Mouse (Mus musculus) layer of hippocampus, adult 9-10 months (tissue): ENCODE results near the gene Rnaseh2a.

ENCODE experiments used
- DNase-seq: peaks from one replicate; pipeline ENCODE4 v3.0.0; 2022; ENCODE audit warnings: low spot score

Gene Rnaseh2a

DNA sequence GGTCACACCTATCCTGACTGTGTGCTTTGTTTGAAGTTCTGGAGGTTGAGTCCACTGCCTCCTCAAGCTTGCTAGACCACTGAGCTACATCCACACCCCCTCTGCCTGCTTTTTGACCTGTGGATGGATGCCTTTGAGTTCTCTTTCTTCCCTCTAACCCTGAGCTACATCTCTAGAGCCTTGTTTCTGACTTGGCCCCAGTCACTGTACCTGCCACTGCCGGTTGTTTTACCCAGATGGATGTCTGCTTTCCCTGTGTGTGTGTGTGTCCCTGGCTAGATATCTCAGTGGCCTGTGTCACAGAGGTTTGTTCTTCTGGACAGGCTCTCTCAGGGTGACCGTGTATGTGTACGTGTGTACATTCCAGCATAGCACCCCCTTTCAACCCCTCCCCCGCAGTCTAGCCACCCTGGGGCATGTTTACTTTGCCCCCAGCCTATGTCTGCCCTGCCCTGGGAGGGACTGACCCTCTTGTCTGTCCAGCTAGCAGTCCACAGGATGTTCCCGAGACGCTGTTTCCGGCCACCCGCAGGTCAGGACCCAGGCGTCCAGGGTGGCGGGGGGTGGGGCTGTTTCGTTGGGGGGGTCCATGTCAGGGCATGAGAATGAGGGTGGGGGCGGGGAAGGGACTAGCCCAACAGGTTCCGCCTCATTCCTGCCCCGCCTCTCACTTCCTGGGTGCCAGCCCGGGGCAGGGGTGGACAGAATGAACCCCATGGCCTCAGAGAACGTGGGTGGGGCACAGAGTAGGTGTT, 14.9 kb upstream of the Rnaseh2a start:
- no peak for DNase-seq

DNA sequence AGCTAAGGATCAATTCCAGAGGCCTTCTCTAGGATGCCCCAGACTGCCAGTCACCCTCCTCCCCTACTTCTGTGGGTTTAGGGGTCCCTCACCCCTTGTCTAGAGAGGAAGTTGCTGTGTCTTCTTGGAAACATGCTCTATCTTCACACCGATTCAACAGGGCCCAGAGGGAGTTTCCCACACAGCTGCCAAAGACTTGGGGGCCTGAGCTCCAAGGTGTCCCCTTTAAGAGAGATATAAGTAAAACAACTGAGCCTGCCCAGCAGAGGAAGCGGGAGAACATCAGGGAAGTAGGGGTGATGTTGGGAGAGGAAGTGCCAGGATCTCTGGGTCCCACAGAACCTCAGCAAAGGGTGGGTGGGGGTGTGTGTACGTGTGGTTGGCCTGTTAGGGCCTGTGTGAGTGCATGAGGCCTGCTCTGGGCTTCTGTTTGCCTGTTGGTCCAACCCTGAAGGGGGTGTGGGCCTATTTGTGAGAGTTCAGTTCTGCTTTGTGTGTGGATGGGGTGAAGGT, 13.0 kb upstream of the Rnaseh2a start:
- DNase-seq = no peak

DNA sequence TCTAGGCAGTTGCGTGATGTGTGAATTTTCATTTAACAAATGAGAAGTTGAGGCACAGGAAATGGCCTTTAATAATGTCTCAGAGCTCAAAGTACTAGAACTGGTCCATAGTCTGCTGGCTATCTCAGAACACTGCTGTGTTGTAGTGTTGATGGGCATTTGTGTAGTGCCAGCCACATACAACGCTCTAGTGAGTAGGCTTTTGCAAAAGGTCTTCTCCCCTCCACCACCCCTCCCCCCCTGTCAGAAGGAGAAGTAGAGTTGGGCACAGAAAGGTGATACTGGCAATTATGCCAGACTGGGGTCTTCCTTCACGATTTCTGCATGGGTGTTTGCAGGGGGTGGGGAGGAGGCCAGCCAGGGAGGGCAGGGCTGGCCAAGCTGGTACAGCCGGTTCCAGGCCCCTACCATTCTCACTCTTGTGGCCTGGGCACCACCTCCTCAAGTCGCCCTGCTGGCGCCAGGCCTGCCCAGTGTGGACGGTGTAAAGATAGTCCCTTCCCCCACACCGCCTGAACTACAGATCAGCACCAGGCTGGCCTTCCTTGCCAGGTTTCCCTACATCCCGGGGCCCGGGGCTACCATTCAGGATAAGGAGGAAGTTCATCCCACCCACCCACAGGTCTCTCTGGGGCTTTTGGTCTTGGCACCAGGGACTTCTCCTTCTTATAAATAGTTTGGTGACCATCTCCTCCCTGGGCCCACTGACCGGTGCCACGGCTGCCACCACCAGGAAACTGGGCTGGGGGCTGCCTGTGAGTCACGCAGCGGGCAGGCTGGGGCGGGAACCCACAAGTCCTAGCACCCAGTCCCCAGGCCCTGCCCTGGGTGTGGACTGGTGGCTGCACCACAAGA, 12.3 kb upstream of the Rnaseh2a start:
- no peak for DNase-seq

DNA sequence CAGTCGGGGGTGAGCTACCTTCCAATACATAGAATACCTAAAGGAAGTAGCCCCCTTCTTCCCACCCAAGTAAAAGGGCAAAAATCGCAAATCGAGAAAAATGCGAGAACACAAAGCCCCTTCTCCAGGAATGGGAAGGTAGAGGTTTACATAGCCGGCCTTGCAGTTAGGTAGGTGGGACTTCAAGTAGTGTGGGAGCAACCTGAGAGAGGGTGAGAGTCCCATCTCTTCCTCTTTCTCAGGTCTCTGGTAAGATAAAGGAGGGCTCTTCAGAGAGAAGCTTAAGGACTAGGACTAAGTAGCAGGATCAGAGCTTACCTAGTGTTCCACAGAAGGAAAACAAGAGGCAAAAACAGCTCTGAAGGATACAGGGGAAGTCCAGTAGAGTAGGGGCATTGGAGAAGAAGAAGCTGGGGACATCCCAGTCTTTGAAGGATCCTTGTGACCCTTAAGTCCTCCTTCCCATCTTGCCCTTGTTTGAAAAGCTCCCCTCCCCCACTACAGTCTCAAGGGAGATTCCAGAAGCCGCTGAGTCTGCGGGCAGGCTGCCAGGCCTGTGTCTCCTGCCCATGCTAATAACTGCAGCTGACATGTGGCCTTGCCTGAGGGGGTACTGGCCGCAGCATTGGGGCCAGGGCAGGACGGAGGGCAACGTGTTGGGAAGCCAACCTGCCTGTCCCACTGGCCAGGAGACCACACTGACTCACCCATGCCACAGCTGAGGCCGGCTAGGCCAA, 11.2 kb upstream of the Rnaseh2a start:
- DNase-seq = no peak

DNA sequence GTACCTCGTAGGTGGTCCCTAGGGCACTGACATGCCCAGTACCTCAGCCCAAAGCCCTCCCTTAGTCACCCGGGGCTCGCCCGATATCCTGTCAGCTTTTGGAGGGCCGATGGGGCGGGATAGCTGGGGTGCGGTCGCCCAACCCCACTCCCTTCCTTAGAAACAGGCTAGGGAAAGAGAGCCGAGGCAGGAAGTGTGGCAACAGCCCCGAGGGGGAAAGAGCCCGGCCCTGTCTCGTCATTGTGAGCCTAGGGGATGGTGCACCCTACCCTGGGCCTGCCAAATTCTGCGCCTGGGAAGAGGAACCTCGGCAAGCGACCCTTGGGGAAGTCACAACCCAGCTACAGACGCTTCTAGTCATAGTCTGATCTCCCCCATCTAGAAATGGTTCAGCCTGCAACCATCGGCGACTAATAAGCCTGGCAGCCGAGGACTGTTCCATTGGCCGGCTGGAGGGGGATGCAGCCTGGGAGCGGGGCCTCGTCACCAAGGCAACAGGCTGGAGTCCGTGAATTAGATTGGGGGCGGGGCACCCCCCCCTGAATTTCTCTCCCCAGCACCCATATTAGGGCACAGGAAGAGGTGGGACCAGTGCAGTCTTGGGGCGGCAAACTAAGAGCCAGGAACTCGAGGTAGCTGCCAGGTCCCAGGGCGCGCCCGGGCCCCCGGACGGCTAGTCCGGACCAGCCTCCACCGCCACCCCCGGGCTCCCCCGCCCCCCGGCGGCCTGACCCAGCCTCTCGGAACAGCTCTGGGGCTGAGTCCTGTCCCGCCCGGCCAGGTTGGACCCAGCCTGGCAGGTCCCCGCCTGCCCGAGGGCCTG, 10.2 kb upstream of the Rnaseh2a start:
- peak; percentile 91 for DNase-seq

DNA sequence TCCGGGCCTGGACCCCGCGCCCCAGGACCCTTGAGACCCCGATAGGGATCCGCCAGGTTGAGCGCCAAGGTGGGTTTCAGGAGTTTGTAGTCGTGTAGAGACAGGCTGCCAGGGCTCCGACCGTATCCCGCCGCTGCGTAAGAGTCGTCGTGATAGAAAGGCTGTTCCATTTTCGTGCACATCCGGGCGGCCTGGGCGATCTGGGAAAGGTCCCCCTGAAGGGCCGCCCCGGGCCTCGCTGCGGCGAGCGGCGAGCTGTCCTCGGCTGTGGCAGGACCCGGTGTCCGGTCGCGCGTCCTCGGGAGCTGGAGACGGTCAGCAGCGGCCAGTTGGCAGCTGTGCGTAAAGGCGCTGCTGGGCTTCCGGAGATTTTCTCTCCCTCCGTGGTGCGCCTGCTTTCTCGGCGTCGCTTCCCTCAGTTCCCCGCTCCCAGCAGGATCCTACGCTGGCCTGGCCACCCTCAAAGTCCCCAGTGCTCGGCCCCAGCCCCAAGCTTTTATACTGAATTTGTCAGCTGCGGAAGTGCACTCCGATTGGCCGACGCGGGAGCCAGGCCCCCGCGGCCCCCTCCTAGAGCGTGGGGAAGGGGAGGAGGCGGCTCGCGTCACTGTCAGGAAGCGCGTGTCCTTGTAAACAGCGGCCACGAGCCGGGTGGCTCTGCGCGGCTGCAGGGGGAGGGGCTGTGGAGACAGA, 8.8 kb upstream of the Rnaseh2a start, which contains the start of gene Junb:
Junb (minus strand) TSS at position 471 of the 693 bp plus-strand sequence.
- DNase-seq = peak; percentile 96

DNA sequence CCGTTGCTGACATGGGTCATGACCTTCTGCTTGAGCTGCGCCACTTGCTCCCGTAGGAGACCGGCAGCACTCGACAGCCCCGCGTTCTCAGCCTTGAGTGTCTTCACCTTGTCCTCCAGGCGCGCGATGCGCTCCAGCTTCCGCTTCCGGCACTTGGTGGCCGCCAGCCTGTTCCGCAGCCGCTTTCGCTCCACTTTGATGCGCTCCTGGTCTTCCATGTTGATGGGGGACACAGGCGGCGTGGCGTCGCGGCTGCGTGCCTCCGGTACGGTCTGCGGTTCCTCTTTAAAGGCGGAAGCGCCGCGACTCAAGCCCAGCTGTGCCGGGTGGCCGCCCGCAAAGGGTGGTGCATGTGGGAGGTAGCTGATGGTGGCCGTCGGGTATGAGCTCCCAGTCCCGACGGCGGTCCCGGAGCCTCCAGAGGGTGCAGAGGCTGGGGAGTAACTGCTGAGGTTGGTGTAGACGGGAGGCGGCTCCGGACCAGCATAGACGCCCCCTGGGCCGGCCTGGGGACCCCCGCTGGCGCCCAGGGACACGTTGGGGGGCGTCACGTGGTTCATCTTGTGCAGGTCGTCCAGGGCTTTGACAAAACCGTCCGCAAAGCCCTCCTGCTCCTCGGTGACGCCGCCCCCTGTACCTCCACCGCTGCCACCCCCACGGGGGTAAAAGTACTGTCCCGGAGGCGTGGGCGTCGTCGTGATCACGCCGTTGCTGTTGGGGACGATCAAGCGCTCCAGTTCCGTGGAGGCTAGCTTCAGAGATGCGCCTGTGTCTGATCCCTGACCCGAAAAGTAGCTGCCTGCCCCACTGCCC, 8.1 kb upstream of the Rnaseh2a start:
- no peak for DNase-seq

DNA sequence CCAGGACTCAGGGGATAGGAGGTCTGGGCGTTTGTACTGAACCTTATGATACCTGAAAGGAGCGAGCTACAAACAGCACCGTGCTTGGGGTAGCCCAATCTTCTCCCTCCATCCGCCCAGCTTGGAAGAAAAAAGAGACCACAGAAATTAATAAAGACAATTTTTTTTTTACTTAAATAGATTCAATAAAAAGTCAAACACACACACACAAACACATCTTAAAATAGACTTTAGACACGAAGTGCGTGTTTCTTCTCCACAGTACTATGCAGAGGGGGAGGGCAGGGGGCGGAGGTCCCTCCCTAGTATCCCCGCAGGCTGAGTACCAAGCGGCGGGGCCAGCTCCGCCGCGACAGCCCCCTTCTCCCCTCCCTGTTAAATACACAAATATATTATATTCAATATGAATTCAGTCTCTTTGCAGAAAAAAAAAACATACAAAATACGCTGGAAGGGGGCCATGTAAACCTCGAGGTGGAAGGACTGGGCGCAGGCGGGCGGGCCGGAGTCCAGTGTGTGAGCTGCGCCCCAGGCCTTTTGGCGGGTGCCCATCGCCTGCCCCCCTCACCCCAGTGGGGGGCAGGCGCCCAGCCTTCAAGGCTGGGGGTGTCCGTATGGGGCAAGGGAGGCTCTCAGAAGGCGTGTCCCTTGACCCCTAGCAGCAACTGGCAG, 7.3 kb upstream of the Rnaseh2a start:
- no peak for DNase-seq

DNA sequence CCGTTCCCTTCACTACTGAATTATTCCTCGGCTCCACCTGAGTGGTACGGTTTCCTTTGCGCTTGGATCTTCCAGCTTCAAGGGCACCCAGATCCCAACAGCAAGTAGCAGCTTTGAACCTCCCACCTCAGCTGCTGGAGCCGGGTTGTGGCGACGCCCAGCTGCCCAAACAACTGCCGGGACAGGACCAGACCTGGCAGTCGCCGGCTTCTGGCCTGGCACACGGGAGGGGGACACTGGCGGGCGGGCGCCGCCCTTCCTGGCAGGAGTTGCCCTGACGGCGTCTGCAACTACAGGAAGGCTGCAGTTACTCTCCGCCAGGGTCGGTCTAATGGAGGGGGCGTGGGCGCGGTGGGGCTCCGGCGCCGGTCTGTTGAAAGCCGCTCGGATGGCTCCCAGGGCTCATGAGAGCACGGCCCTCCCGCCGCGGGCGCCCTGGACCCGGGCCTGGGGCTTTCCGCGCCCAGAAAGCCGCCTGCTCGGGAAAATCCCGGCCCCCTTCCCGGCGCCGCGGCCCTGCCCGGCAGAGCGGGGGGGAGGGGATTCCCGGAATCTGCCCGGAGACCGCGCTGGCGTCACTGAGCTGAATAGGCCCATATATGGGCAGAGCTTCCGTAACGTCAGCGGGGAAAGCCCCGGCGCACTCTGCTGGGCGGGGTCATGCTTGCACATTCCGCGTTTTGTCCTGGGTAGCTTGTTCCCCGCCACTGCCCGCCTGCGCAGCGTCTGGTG, 6.6 kb upstream of the Rnaseh2a start:
- peak; percentile 94 for DNase-seq

DNA sequence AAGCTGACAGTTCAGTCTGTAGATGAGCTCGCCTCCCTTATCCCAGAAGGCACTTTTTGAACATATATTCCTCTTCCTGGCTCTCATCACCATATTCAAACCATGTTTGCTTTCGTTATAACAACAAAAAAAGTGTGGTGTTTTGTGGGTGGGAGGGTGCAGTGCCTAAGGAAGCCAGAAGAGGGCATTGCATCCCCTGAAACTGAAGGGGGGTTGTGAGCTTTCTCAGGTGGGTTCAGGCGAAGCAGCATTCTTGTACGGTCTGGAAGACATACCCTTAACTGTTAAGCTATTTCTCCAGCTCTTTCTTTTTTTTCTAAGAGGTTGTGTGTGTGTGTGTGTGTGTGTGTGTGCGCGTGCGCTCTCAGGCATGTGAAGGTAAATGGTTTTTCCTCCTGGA, 5.9 kb upstream of the Rnaseh2a start:
- DNase-seq = no peak

DNA sequence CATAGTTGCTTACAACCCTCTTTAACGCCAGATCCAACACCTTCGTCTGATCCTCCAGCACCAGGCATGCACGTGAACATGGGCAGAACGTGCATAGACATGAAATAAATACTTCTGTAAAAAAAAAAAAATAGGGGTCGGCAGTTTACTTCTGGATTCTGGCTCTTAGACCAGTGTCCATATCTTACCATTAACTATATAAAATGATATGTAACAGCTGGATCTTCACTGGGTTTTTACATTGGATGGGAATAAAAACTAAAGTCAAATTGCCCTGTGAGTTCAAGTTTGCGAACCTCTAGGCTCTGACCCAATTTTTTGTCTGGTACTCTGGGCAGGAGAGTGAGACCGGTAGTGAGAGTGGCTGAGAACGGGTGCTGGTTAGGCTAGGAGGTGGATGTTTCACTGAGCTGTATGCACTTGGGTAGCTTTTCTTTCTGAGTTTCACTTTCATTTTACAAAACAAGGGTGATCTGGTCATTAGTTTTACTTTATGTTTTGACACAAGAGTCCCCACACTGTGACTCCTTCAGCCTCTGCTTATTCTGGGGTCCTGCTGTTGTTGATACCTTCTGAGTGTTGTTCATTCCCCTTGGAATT, 5.1 kb upstream of the Rnaseh2a start:
- DNase-seq = no peak

DNA sequence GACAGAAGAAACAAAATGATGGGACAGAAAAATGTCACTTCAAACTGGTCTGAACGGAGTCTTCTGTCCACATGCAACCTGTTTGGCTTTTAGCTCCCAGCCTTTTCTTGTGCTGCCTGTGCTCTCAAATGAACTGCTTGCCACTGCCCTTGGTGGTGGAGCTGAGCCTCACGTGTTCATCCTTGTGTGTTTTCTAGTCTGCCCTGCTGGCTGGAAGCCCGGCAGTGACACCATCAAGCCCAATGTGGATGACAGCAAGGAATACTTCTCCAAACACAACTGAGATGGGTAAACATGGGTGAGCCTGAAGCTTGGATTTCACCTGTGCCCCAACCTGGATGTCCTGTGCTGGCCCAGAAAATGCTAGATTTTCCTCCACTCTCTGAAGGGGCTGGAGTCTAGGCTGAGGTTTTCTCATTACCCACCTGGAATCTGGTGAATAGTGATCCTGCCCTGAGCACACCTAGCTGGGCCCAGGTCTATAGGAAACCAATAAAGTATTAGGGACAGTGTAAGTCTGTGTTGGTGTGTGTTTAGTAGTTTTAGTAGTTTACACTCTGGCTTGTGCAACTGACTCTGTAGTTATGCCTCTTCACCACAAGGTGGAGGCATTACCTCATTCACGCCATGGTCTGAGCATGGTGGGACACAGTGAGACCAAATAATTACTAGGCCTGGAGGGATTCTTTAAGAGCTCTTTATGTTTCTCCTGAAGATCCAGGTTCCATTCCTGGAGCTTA, 4.4 kb upstream of the Rnaseh2a start:
- DNase-seq = no peak

DNA sequence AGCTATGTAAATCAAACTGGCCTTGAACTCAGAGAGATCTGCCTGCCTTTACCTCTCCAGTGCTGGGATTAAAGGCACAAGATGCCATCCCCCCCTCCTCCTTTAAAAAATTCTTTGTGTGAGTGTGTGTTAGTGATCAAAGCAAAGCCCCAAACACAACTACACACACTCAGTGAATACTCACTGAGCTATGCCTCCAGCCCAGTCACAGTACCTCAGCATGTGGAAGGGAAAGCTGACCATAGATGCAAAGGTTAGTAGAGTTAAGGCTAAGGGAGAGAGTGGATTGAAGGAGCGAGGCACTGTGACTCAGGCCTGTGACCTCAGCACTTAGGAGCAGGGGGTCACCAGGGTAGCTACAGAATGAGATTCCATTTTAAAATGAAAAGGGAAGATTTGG, 3.5 kb upstream of the Rnaseh2a start:
- no peak for DNase-seq

DNA sequence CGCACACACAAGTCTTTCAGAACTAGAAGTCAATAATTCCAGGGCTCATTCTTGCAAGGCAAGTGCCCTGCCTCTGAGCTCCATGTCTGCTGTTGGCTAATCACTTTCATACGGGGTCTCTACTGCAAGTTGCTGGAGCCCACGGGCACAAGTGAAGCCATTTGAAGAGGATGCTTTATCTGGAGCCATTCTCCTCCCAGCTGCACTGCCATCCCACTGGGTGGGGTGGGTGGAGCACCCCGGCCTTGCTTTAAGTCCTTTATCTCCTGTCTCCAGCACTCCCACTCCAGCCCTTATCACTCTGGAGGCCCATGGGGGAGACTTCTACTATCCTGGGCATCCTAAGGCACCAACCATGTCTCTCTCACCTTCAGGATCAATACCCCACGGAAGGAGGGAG, 1.3 kb upstream of the Rnaseh2a start:
- no peak for DNase-seq

DNA sequence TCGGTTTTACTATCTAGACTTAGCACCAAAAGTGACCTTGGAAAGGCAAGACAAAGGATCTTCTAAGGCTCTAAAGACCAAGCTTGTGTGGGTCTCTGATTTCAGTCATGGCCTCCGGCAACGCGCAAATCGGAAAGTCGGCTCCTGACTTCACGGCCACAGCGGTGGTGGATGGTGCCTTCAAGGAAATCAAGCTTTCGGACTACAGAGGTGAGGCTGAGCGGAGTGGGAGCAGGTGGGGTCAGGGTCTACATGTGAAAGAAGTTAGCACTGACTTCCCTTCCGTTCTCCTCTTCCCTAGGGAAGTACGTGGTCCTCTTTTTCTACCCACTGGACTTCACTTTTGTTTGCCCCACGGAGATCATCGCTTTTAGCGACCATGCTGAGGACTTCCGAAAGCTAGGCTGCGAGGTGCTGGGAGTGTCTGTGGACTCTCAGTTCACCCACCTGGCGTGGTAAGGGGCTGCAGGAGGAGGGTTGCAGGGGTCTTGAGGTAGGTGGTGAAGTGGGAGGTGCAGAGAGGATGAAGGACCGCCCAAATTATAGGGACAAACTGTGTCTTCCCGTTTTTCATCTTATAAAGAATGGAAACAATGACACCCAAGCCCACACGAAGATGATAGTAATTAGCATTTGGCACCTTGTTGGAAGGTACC, 696 bp upstream of the Rnaseh2a start:
- no peak for DNase-seq

DNA sequence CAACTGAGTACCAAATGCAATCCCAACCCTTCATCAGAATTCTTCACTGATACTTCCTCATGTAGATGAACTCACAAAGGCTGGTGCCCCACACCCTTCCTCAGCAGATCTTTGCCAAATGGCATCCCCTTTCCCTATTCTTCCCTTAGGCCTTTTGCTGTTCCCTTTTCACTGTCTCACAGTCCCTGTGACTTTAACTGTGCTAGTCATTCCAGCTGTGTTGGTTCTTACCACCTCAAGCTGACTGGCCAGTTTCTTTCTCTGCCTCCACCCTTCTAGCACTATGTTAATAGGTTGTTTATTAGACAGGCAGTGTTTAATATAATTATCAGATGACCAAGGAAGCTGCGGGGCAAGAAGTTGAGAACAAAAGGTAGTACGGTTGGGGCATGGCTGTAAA, 917 bp downstream of the Rnaseh2a start:
- no peak for DNase-seq
